Mouse (Mus musculus): Measurements from ENCODE around the gene Ulk4. TPM values are rescaled to one million over a fixed set of nuclear protein-coding genes. Genes with fewer than 3 reads are reported as not detected.

The Ulk4 gene
- polyA plus RNA-seq, 2 experiments, result 0.40 to 30.5 TPM

DNA sequence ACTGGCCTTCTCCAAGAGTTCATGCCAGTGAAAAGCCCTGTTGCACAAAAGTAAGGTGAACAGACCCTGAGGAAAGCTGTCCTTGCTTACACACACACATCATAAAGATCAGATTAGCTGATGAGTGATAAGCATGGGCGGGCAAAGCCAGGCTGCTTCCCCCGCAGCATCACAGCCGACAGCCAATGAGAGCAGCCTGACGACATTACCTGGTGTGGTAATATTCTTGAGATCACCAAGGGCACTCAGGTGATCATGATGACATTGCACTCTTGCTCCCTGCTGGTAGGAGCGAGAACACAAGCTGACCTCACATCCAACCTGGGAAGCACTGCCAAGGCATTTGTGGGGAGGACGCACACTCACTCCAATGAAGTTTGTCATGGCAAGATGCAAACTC lies 104.9 kb downstream of the Ulk4 start:
- 74% methylated on average over 6 of the region's 6 CpGs for WGBS (ENCODE audit: insufficient replicate concordance)
- no peaks in the 10 kb centered on the region for H3K36me3 ChIP-seq (replicated peaks; ENCODE audit: control insufficient read depth, insufficient read depth, low read depth)
- ATAC-seq (ENCODE audit: insufficient read depth) (no peak), DNase-seq (ENCODE audit: low read depth in 3 of 3, low spot score in 3 of 3) (no peak)
- H3K4me1 ChIP-seq (replicated peaks; ENCODE audit: control insufficient read depth in 2 of 2, insufficient read depth in 2 of 2, low read length in 1 of 2), result no peaks in the 10 kb centered on the region
- TF ChIP-seq CTCF (IDR thresholded peaks at IDR 0.05; ENCODE audit: low read depth) (no peak), EP300 (IDR thresholded peaks at IDR 0.05; ENCODE audit: low read depth) (no peak)
- no peak overlapping the region for H3K9ac ChIP-seq (replicated peaks)
- no peaks in the 10 kb centered on the region for H3K9me3 ChIP-seq (ENCODE audit: control insufficient read depth, low read length)
- H3K4me2 ChIP-seq (ENCODE audit: low read depth), result no peak overlapping the region
- H3K27me3 ChIP-seq (ENCODE audit: control insufficient read depth, insufficient read depth, low read length), result no peaks in the 10 kb centered on the region
- H3K4me3 ChIP-seq (ENCODE audit: insufficient read depth in 1 of 2, low read depth in 2 of 2, low read length in 2 of 2), result no peak overlapping the region
- H3K27ac ChIP-seq, result no peak overlapping the region

GRCm38 (mm10) chr9:121171609-121172008 lies 105.4 kb downstream of the Ulk4 start:
- H3K4me1 ChIP-seq (replicated peaks; ENCODE audit: control insufficient read depth in 2 of 2, insufficient read depth in 2 of 2, low read length in 1 of 2), result no peaks in the 10 kb centered on the region
- H3K4me3 ChIP-seq (ENCODE audit: insufficient read depth in 1 of 2, low read depth in 2 of 2, low read length in 2 of 2), result no peak overlapping the region
- DNase-seq (ENCODE audit: low read depth in 3 of 3, low spot score in 3 of 3), result no peak
- H3K27ac ChIP-seq, result no peak overlapping the region
- no peaks in the 10 kb centered on the region for H3K36me3 ChIP-seq (replicated peaks; ENCODE audit: control insufficient read depth, insufficient read depth, low read depth)
- TF ChIP-seq CTCF (IDR thresholded peaks at IDR 0.05; ENCODE audit: low read depth), result no peak
- H3K9me3 ChIP-seq (ENCODE audit: control insufficient read depth, low read length), result no peaks in the 10 kb centered on the region
- no peak overlapping the region for H3K9ac ChIP-seq (replicated peaks)
- no peaks in the 10 kb centered on the region for H3K27me3 ChIP-seq (ENCODE audit: control insufficient read depth, insufficient read depth, low read length)
- ATAC-seq (ENCODE audit: insufficient read depth), result no peak
- no peak overlapping the region for H3K4me2 ChIP-seq (ENCODE audit: low read depth)
- WGBS (ENCODE audit: insufficient replicate concordance), result 58% methylated on average over 6 of the region's 6 CpGs

- no peak for DNase-seq (ENCODE audit: low read depth in 3 of 3, low spot score in 3 of 3)
- 63% methylated on average over 7 of the region's 7 CpGs for WGBS (ENCODE audit: insufficient replicate concordance)
- TF ChIP-seq EP300 (IDR thresholded peaks at IDR 0.05; ENCODE audit: low read depth) (no peak), CTCF (IDR thresholded peaks at IDR 0.05; ENCODE audit: low read depth) (no peak)
Measured at GRCm38 (mm10) chr9:121164607-121165006, 112.4 kb downstream of the Ulk4 start.

GRCm38 (mm10) chr9:121162789-121163188 lies 114.2 kb downstream of the Ulk4 start:
- no peak for ATAC-seq (ENCODE audit: insufficient read depth)
- DNase-seq (ENCODE audit: low read depth in 3 of 3, low spot score in 3 of 3), result peak in 2 of 3 experiments; percentile 4
- Histone ChIP-seq H3K9me3 (ENCODE audit: control insufficient read depth, low read length) (no peaks in the 10 kb centered on the region), H3K27ac (no peak overlapping the region), H3K4me1 (replicated peaks; ENCODE audit: control insufficient read depth in 2 of 2, insufficient read depth in 2 of 2, low read length in 1 of 2) (no peaks in the 10 kb centered on the region), H3K4me2 (ENCODE audit: low read depth) (no peak overlapping the region), H3K36me3 (replicated peaks; ENCODE audit: control insufficient read depth, insufficient read depth, low read depth) (no peaks in the 10 kb centered on the region), H3K9ac (replicated peaks) (no peak overlapping the region), H3K4me3 (ENCODE audit: insufficient read depth in 1 of 2, low read depth in 2 of 2, low read length in 2 of 2) (no peak overlapping the region), H3K27me3 (ENCODE audit: control insufficient read depth, insufficient read depth, low read length) (no peaks in the 10 kb centered on the region)
- TF ChIP-seq EP300 (IDR thresholded peaks at IDR 0.05; ENCODE audit: low read depth), result no peak
- peak; percentile 45; the same call in 1 of the 2 replicates for TF ChIP-seq CTCF (IDR thresholded peaks at IDR 0.05; ENCODE audit: low read depth)
- 24% methylated on average over 5 of the region's 5 CpGs for WGBS (ENCODE audit: insufficient replicate concordance)

More at GRCm38 (mm10) chr9:121164607-121165006, 112.4 kb downstream of the Ulk4 start:
- no peak overlapping the region for H3K4me2 ChIP-seq (ENCODE audit: low read depth)
- H3K9me3 ChIP-seq (ENCODE audit: control insufficient read depth, low read length), result no peaks in the 10 kb centered on the region
- no peak overlapping the region for H3K9ac ChIP-seq (replicated peaks)
- no peaks in the 10 kb centered on the region for H3K4me1 ChIP-seq (replicated peaks; ENCODE audit: control insufficient read depth in 2 of 2, insufficient read depth in 2 of 2, low read length in 1 of 2)
- no peak overlapping the region for H3K4me3 ChIP-seq (ENCODE audit: insufficient read depth in 1 of 2, low read depth in 2 of 2, low read length in 2 of 2)
- H3K36me3 ChIP-seq (replicated peaks; ENCODE audit: control insufficient read depth, insufficient read depth, low read depth), result no peaks in the 10 kb centered on the region
- H3K27me3 ChIP-seq (ENCODE audit: control insufficient read depth, insufficient read depth, low read length), result no peaks in the 10 kb centered on the region
- H3K27ac ChIP-seq, result no peak overlapping the region
- ATAC-seq (ENCODE audit: insufficient read depth), result no peak

DNA sequence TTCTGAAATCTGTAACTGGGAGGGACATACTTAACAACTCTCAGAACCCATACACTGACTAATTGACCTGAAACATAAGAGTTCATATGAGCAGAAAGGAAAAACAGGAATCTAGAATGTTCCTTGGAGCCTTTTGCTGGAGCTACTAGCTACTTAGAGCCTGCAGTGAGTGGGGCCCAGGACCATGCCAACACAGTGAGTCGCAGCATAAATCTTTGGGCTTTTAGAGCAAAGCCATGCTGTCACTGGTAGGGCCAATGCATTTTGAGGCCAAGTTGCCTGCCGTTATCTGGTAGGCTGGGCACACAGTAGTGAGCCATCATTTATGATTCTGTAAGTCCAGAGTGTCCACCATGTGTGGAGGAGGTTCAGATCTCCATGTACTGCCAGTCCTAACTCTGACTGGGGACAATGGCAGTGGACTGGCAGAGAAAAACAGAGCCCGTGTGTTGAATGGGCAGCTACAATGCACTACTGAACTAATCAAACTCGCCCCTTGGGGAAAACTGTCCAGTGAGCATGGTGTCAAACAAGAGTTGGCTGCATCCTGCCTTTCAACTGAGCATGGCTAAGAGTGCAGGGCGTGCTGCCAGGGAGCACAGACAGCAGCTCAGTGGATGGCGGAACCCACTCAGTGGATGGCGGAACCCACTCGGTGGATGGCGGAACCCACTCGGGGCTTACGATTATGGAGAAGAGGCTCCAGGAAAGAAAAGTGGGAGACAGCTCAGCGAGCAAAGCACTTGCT lies 115.0 kb downstream of the Ulk4 start:
- H3K4me1 ChIP-seq (replicated peaks; ENCODE audit: control insufficient read depth in 2 of 2, insufficient read depth in 2 of 2, low read length in 1 of 2), result no peaks in the 10 kb centered on the region
- H3K4me2 ChIP-seq (ENCODE audit: low read depth), result no peak overlapping the region
- H3K9ac ChIP-seq (replicated peaks), result no peak overlapping the region
- no peak overlapping the region for H3K27ac ChIP-seq
- no peak for TF ChIP-seq CTCF (IDR thresholded peaks at IDR 0.05; ENCODE audit: low read depth)
- TF ChIP-seq EP300 (IDR thresholded peaks at IDR 0.05; ENCODE audit: low read depth), result no peak
- 62% methylated on average over 12 of the region's 12 CpGs for WGBS (ENCODE audit: insufficient replicate concordance)
- DNase-seq (ENCODE audit: low read depth in 3 of 3, low spot score in 3 of 3) (no peak), ATAC-seq (ENCODE audit: insufficient read depth) (no peak)
- no peaks in the 10 kb centered on the region for H3K27me3 ChIP-seq (ENCODE audit: control insufficient read depth, insufficient read depth, low read length)
- no peak overlapping the region for H3K4me3 ChIP-seq (ENCODE audit: insufficient read depth in 1 of 2, low read depth in 2 of 2, low read length in 2 of 2)
- no peaks in the 10 kb centered on the region for H3K9me3 ChIP-seq (ENCODE audit: control insufficient read depth, low read length)
- H3K36me3 ChIP-seq (replicated peaks; ENCODE audit: control insufficient read depth, insufficient read depth, low read depth), result no peaks in the 10 kb centered on the region
